Mouse (Mus musculus) cerebellum, postnatal 4 days (tissue): ENCODE results near the gene 2310034G01Rik.

Experiments used
- DNase-seq, 2 experiments: peaks; one replicate each; pipeline ENCODE4 v3.0.0; 2022; ENCODE audit warnings: low spot score in 2 of 2, mixed read lengths in 1 of 2

2310034G01Rik gene

GRCm38 (mm10) chr19:46357344-46358280 lies 7.5 kb upstream of the 2310034G01Rik start:
- DNase-seq: no peak

GRCm38 (mm10) chr19:46356701-46357138 lies 6.6 kb upstream of the 2310034G01Rik start:
- DNase-seq: peak; percentile 66 to 81

- no peak for DNase-seq
Measured at GRCm38 (mm10) chr19:46349550-46349949, 552 bp downstream of the 2310034G01Rik start.

GRCm38 (mm10) chr19:46348761-46349458 lies 1.2 kb downstream of the 2310034G01Rik start:
- peak; percentile 66 to 83 for DNase-seq

GRCm38 (mm10) chr19:46347936-46348668 lies 2.0 kb downstream of the 2310034G01Rik start:
- no peak for DNase-seq

GRCm38 (mm10) chr19:46347146-46347545 lies 3.0 kb downstream of the 2310034G01Rik start:
- no peak for DNase-seq

GRCm38 (mm10) chr19:46344710-46345419 lies 5.2 kb downstream of the 2310034G01Rik start:
- DNase-seq: no peak

- peak in 1 of 2 experiments; percentile 59 for DNase-seq
Measured at GRCm38 (mm10) chr19:46339287-46339971, 10.7 kb downstream of the 2310034G01Rik start.

- DNase-seq: no peak
Measured at GRCm38 (mm10) chr19:46338942-46339286, 11.2 kb downstream of the 2310034G01Rik start.

- DNase-seq: peak; percentile 94 to 99
Measured at GRCm38 (mm10) chr19:46338331-46338936, 11.7 kb downstream of the 2310034G01Rik start, which contains the start of gene Cuedc2. Cuedc2 (minus strand) TSS chr19:46338702.

GRCm38 (mm10) chr19:46337719-46338330 lies 12.3 kb downstream of the 2310034G01Rik start:
- DNase-seq: no peak

- no peak for DNase-seq
Measured at GRCm38 (mm10) chr19:46333906-46334305, 16.2 kb downstream of the 2310034G01Rik start.

GRCm38 (mm10) chr19:46332721-46333339 lies 17.3 kb downstream of the 2310034G01Rik start:
- no peak for DNase-seq

- DNase-seq: no peak
Measured at GRCm38 (mm10) chr19:46331936-46332335, 18.2 kb downstream of the 2310034G01Rik start.

- no peak for DNase-seq
Measured at GRCm38 (mm10) chr19:46331326-46331725, 18.8 kb downstream of the 2310034G01Rik start.

GRCm38 (mm10) chr19:46330696-46331095 lies 19.4 kb downstream of the 2310034G01Rik start:
- no peak for DNase-seq

GRCm38 (mm10) chr19:46329951-46330350 lies 20.2 kb downstream of the 2310034G01Rik start:
- DNase-seq: peak; percentile 67 to 81

GRCm38 (mm10) chr19:46329031-46329641 lies 21.0 kb downstream of the 2310034G01Rik start:
- no peak for DNase-seq
